Mouse (Mus musculus) heart, postnatal 0 days (tissue): ENCODE measurements around the gene Tcap.

ENCODE experiments used
- CTCF ChIP-seq: IDR thresholded peaks from 2 replicates; pipeline ENCODE4 v1.5.1; 2016; ENCODE audit warnings: antibody characterized with exemption, control low read depth, low read depth
- EP300 ChIP-seq: IDR thresholded peaks from 2 replicates; pipeline ENCODE4 v1.6.1; 2016; ENCODE audit warnings: antibody characterized with exemption, low read depth

GRCm38 (mm10) chr11:98418273-98418672, 34.7 kb downstream of the Tcap start:
- TF ChIP-seq CTCF (no peak), EP300 (no peak)
